Mouse (Mus musculus) CH12.LX (cell line): ENCODE results near the gene Tinag. TPM values are rescaled to one million over a fixed set of nuclear protein-coding genes. Genes with fewer than 3 reads are reported as not detected.
"Not testable (repeated sequence)": the region's sequence is repeated elsewhere in the genome, so short reads cannot be mapped to it uniquely, and the experiment has no call there.

ENCODE experiments used
- DNase-seq: peaks from one replicate; pipeline ENCODE4 v3.0.0-alpha.2; 2013; ENCODE audit errors: extremely low read depth
- H3K27ac ChIP-seq: 2 replicates; pipeline ENCODE4 v1.5.1; 2012; ENCODE audit warnings: low read depth, mild to moderate bottlenecking, control low read depth, moderate library complexity; ENCODE audit not compliant: insufficient read depth
- H3K27me3 ChIP-seq: replicated peaks from 2 replicates; pipeline ENCODE3; 2012; ENCODE audit warnings: inconsistent platforms
- H3K36me3 ChIP-seq, 2 experiments: replicated peaks in 1 of 2; 2 replicates each; pipeline versions ENCODE3 to v1.6.1; 2012; ENCODE audit warnings: inconsistent platforms in 1 of 2, low read length in 1 of 2, mild to moderate bottlenecking in 1 of 2, mixed read lengths in 1 of 2, moderate library complexity in 1 of 2; ENCODE audit not compliant: control insufficient read depth in 1 of 2, insufficient read depth in 1 of 2
- H3K4me1 ChIP-seq, 2 experiments: 2 replicates each; pipeline ENCODE4 v1.6.1; 2012; ENCODE audit warnings: inconsistent platforms in 1 of 2, moderate library complexity in 1 of 2; ENCODE audit not compliant: insufficient read depth in 2 of 2, control insufficient read depth in 1 of 2
- H3K4me2 ChIP-seq: 2 replicates; pipeline ENCODE4 v1.6.1; 2012; ENCODE audit warnings: low read depth, mild to moderate bottlenecking, control low read depth; ENCODE audit not compliant: poor library complexity, insufficient read depth, severe bottlenecking
- H3K4me3 ChIP-seq, 3 experiments: fragments of 150-350 bp in 1 of 3; sonication (generic) in 1 of 3; replicated peaks in 1 of 3; 2 replicates each; pipeline versions ENCODE3 to v1.5.1; 2011 to 2012; ENCODE audit warnings: low read depth in 2 of 3, low read length in 2 of 3, mild to moderate bottlenecking in 2 of 3, moderate library complexity in 2 of 3, control low read depth in 1 of 3, improper control_type of control experiment in 1 of 3, inconsistent platforms in 1 of 3, mixed read lengths in 1 of 3; ENCODE audit not compliant: poor library complexity in 1 of 3
- H3K79me2 ChIP-seq: replicated peaks from 2 replicates; pipeline ENCODE4 v1.6.1; 2012; ENCODE audit warnings: mild to moderate bottlenecking, moderate library complexity; ENCODE audit not compliant: control insufficient read depth, poor library complexity, insufficient read depth, severe bottlenecking; ENCODE audit errors: extremely low read depth
- H3K9ac ChIP-seq: 2 replicates; pipeline ENCODE4 v1.6.1; 2012; ENCODE audit warnings: low read depth, mild to moderate bottlenecking, control low read depth, moderate library complexity; ENCODE audit not compliant: insufficient read depth
- H3K9me3 ChIP-seq: replicated peaks from 2 replicates; pipeline ENCODE3; 2012; ENCODE audit warnings: low read length, inconsistent platforms, mixed read lengths
- BHLHE40 ChIP-seq: IDR thresholded peaks from 2 replicates; pipeline ENCODE4 v1.6.1; 2011; ENCODE audit warnings: mild to moderate bottlenecking, low read depth, low read length, improper control_type of control experiment
- CHD2 ChIP-seq: IDR thresholded peaks from 2 replicates; pipeline ENCODE4 v1.6.1; 2011; ENCODE audit warnings: low read length, improper control_type of control experiment
- ELF1 ChIP-seq: IDR thresholded peaks from 2 replicates; pipeline ENCODE4 v1.6.1; 2014; ENCODE audit warnings: low read depth, mild to moderate bottlenecking, inconsistent platforms, low read length, improper control_type of control experiment
- ETS1 ChIP-seq: conservative IDR thresholded peaks from 2 replicates; pipeline ENCODE4 v1.6.1; 2012; ENCODE audit warnings: low read depth, mild to moderate bottlenecking, inconsistent platforms, low read length, improper control_type of control experiment, moderate library complexity
- KAT2A ChIP-seq: IDR thresholded peaks from 2 replicates; pipeline ENCODE4 v1.6.1; 2012; ENCODE audit warnings: low read length, improper control_type of control experiment, inconsistent platforms; ENCODE audit not compliant: insufficient replicate concordance
- MAFK ChIP-seq: IDR thresholded peaks from 2 replicates; pipeline ENCODE4 v1.6.1; 2011; ENCODE audit warnings: low read length, improper control_type of control experiment; ENCODE audit not compliant: insufficient replicate concordance
- MAZ ChIP-seq: IDR thresholded peaks from 2 replicates; pipeline ENCODE4 v1.6.1; 2012; ENCODE audit warnings: low read depth, mild to moderate bottlenecking, inconsistent platforms, low read length, improper control_type of control experiment, moderate library complexity
- MXI1 ChIP-seq: IDR thresholded peaks from 2 replicates; pipeline ENCODE4 v1.6.1; 2011; ENCODE audit warnings: mild to moderate bottlenecking, low read depth, low read length, improper control_type of control experiment
- MYC ChIP-seq: IDR thresholded peaks from 2 replicates; pipeline ENCODE4 v1.6.1; 2011; ENCODE audit warnings: low read depth, mild to moderate bottlenecking, improper control_type of control experiment, low read length
- NELFE ChIP-seq: IDR thresholded peaks from 2 replicates; pipeline ENCODE4 v1.6.1; 2011; ENCODE audit warnings: low read depth, low read length, improper control_type of control experiment
- PAX5 ChIP-seq: IDR thresholded peaks from 2 replicates; pipeline ENCODE4 v1.6.1; 2012; ENCODE audit warnings: low read length, inconsistent platforms, mixed read lengths
- POLR2A ChIP-seq: IDR thresholded peaks from 2 replicates; pipeline ENCODE4 v1.6.1; 2011; ENCODE audit warnings: low read depth, mild to moderate bottlenecking, improper control_type of control experiment, low read length
- SIN3A ChIP-seq: IDR thresholded peaks from 2 replicates; pipeline ENCODE4 v1.6.1; 2012; ENCODE audit warnings: low read length, improper control_type of control experiment, inconsistent platforms
- USF1 ChIP-seq: IDR thresholded peaks from 2 replicates; pipeline ENCODE4 v1.6.1; 2014; ENCODE audit warnings: low read depth, mild to moderate bottlenecking, inconsistent platforms, low read length, improper control_type of control experiment
- USF2 ChIP-seq: conservative IDR thresholded peaks from 2 replicates; pipeline ENCODE4 v1.6.1; 2011; ENCODE audit warnings: low read depth, low read length, improper control_type of control experiment
- ZC3H11A ChIP-seq: IDR thresholded peaks from 2 replicates; pipeline ENCODE4 v1.6.1; 2012; ENCODE audit warnings: low read depth, mild to moderate bottlenecking, inconsistent platforms, low read length, improper control_type of control experiment
- ZKSCAN1 ChIP-seq: IDR thresholded peaks from 2 replicates; pipeline ENCODE4 v1.6.1; 2012; ENCODE audit warnings: low read depth, inconsistent platforms, low read length, improper control_type of control experiment, borderline replicate concordance
- ZMIZ1 ChIP-seq: IDR thresholded peaks from 2 replicates; pipeline ENCODE4 v1.6.1; 2012; ENCODE audit warnings: low read depth, mild to moderate bottlenecking, inconsistent platforms, low read length, improper control_type of control experiment
- dilution Hi-C: fragments of 300-500 bp; cut with MboI; formaldehyde crosslinking; loops from 2 replicates; pipeline ENCODE4 v1.14.3; 2020; ENCODE audit warnings: low sequenced_read_pairs; ENCODE audit not compliant: extremely low pct_unique_long_range_greater_than_20kb, extremely low pct_ligation_motif_present
- in situ Hi-C: fragments of 300-500 bp; cut with MboI; formaldehyde crosslinking; loops from 3 replicates; pipeline ENCODE4 v1.14.3; 2019; ENCODE audit warnings: low sequenced_read_pairs, low pct_ligation_motif_present, low pct_unique_long_range_greater_than_20kb, mixed read lengths
- polyA plus RNA-seq: library from polyadenylated mRNA; unstranded; fragments of >175 nt; gene quantifications from 2 replicates; pipeline ENCODE4 v1.2.1, GENCODE M21; 2012; ENCODE audit warnings: low read depth; ENCODE audit not compliant: insufficient read length
- total RNA-seq, 2 experiments: library from RNA; depleted of rRNA; stranded (reverse); fragments of 300-350 nt in 1 of 2; fragments of >200 nt in 1 of 2; gene quantifications; 2 replicates each; pipeline ENCODE4 v1.2.3; 2012 to 2014

Tinag gene
- total RNA-seq (2012; rRNA removed), result not detected in 2 replicates
- not detected in 2 replicates for total RNA-seq (2014; rRNA removed)
- polyA plus RNA-seq, result not detected in 2 replicates

DNA sequence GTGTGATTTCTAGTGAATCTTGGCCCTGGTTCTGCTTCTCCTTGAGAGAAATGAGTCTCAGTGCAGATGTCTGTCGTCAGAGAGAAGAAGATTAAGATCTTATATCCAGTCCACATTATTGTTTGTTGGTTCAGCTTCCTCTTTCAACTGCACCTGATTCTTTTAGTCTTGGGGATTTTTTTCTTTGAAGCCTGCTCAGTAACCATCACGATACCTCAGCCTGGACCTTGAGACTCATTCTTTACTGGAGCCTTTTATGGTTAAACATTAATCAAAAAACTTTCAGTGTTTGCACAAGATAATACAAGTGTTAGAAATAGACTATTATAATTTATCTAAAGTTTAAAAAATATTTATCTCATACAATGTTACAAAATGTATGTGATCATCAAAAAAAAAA, at the start of gene Tinag:
TSS of gene Tinag (minus strand) at position 210 of the 400 bp plus-strand sequence.
- Histone ChIP-seq H3K27ac (no peak within 1 kb of the TSS), H3K9ac (no peak within 1 kb of the TSS), H3K36me3 (no peaks in the 10 kb centered on the region), H3K4me3 (no peak within 1 kb of the TSS), H3K27me3 (no peaks in the 10 kb centered on the region), H3K4me1 (peaks cover 0 to 10% of the 10 kb centered on the region in 2 experiments; a peak in 2 of 4 replicates), H3K79me2 (no peaks in the 10 kb centered on the region), H3K9me3 (no peaks in the 10 kb centered on the region), H3K4me2 (no peak within 1 kb of the TSS)
- dilution Hi-C loops (no loop called here), in situ Hi-C loops (no loop called here)
- TF ChIP-seq MAZ, result no peak
- TF ChIP-seq MXI1, result no peak
- no peak for TF ChIP-seq MYC
- TF ChIP-seq BHLHE40, result no peak
- no peak for TF ChIP-seq USF2
- no peak for TF ChIP-seq ETS1
- TF ChIP-seq POLR2A, result no peak
- TF ChIP-seq USF1, result no peak
- TF ChIP-seq ZKSCAN1, result no peak
- TF ChIP-seq CHD2, result no peak
- no peak for TF ChIP-seq SIN3A
- no peak for TF ChIP-seq MAFK
- TF ChIP-seq ZC3H11A, result no peak
- no peak for TF ChIP-seq NELFE
- TF ChIP-seq PAX5, result no peak
- TF ChIP-seq ELF1, result no peak
- no peak for DNase-seq

DNA sequence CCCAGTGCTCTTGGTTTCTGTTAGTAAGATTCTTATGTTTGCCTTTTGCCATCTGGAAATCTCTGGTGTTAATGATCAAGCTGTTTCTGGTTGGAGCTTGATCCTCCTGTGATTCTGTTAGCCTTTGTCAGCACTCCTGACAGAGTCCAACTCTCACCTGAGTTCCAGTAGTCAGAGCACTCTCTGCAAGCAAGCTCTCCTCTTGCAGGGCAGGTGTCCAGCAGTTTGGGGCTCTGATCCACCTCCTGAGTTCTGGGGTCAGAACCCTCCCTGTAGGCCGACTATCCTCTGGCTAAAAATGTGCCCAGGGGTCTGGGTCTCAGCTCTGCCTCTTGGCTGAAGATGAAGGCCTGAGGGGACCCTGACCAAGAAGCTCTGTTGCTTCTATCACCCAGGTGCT, 37.6 kb upstream of the Tinag start:
- H3K4me3 ChIP-seq, in situ Hi-C loops, H3K27ac ChIP-seq, dilution Hi-C loops, H3K27me3 ChIP-seq, DNase-seq, H3K4me2 ChIP-seq, H3K36me3 ChIP-seq, H3K9me3 ChIP-seq, H3K4me1 ChIP-seq, H3K79me2 ChIP-seq, H3K9ac ChIP-seq: not testable (repeated sequence)

DNA sequence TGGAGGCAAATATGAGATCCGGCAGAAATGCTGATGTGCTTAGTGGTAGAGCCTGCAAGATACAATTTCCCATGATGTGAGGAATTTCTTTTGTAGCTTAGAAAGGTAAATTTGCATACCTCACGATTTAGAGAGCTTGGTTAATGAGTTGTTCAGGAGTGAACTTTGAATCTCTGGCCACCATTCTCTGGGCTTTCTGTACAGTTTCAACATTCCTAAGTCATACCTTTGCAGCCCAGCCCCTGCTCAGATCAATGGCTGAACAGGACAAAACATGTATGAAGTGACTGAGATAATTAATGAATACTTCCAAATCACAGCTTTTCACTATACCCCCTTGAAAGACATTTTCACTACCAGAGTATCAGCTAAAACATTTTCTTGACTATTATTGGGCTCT, 26.1 kb upstream of the Tinag start:
- Histone ChIP-seq H3K9ac (no peak overlapping the region), H3K36me3 (no peaks in the 10 kb centered on the region), H3K4me1 (no peaks in the 10 kb centered on the region), H3K79me2 (no peaks in the 10 kb centered on the region), H3K4me3 (no peak overlapping the region), H3K27ac (no peak overlapping the region), H3K27me3 (no peaks in the 10 kb centered on the region), H3K9me3 (no peaks in the 10 kb centered on the region), H3K4me2 (no peak overlapping the region)
- TF ChIP-seq KAT2A, result no peak
- no peak for TF ChIP-seq MAFK
- TF ChIP-seq ZMIZ1, result no peak
- TF ChIP-seq MYC, result no peak
- no peak for DNase-seq
- dilution Hi-C loops, result no loop called here
- in situ Hi-C loops, result no loop called here
